Comparison of ENCODE assay signal across 8 mouse cellular contexts in the genomic region with DNA sequence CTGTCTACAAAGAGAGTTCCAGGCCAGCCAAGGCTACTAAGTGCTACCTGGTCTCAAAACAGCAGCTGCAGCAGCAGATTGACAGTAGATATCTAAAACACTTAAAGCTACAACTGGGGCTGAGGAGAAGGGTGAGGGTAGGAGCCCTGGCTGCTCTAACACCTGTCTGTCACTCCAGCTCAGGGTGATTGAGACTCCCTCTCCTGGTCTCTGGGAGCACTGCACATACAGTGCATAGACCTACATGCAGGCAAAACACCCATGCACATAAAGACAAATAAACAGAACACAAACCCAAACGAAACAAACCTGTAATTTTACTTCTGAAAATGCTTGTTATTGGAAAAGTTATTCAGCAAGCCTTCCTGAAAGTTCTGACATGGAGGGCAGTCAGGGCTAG.
DNase-seq lines count a peak whose midpoint lies in the region; ATAC-seq and TF ChIP-seq lines count a peak whose summit lies in the region.

No protein-coding gene starts in this region.

- no peak overlapping the region for H3K4me3 ChIP-seq in heart, postnatal 0 days (ENCODE audit: low read depth, low read length)
- H3K4me3 ChIP-seq in small intestine, adult 2 months (ENCODE audit: low read depth, low read length), result no peak overlapping the region

- DNase-seq in heart, postnatal 0 days (ENCODE audit: low spot score), result no peak
- no peak for DNase-seq in heart, adult 9 months (ENCODE audit: low spot score in 2 of 2)
- DNase-seq in CD4-positive, CD25-positive, alpha-beta regulatory T cell, adult 2 months (ENCODE audit: low read depth, low spot score), result peak; percentile 82
- DNase-seq in ZHBTc4 (ENCODE audit: low read depth, low spot score), result peak; percentile 71
- DNase-seq in kidney, postnatal 10 days, result peak; percentile 49
- DNase-seq in right cerebral cortex, postnatal 14 days, result no peak
- no peak for DNase-seq in Muller cell, postnatal 12 days (ENCODE audit: inconsistent ontology term)

- WGBS in heart, postnatal 0 days, result 71% methylated on average over 1 of the region's 1 CpGs
- WGBS in small intestine, adult 2 months, result 62% methylated on average over 1 of the region's 1 CpGs

- H3K9me3 ChIP-seq in heart, postnatal 0 days (replicated peaks; ENCODE audit: control insufficient read depth, low read length), result no peaks in the 10 kb centered on the region

- no peak overlapping the region for H3K9ac ChIP-seq in heart, postnatal 0 days (replicated peaks; ENCODE audit: low read depth, low read length)

- H3K27ac ChIP-seq in heart, postnatal 0 days (ENCODE audit: low read depth), result peak overlapping the region; percentile 72; the same call in 1 of the 2 replicates
- H3K27ac ChIP-seq in small intestine, adult 2 months (ENCODE audit: insufficient read depth, low read depth, low read length), result no peak overlapping the region

- TF ChIP-seq CTCF in heart, postnatal 0 days (IDR thresholded peaks at IDR 0.05; ENCODE audit: low read depth), result peak; percentile 59
- peak; percentile 53; the same call in 1 of the 2 replicates for TF ChIP-seq CTCF in small intestine, adult 2 months (IDR thresholded peaks at IDR 0.05; ENCODE audit: extremely low read depth, insufficient read length, insufficient replicate concordance, low read depth, low read length)

- no peak for TF ChIP-seq EP300 in heart, postnatal 0 days (IDR thresholded peaks at IDR 0.05; ENCODE audit: low read depth)

- no peaks in the 10 kb centered on the region for H3K27me3 ChIP-seq in heart, postnatal 0 days (ENCODE audit: control insufficient read depth, insufficient read depth, low read length)
- H3K27me3 ChIP-seq in small intestine, adult 2 months (ENCODE audit: control insufficient read depth, insufficient read depth, low read length), result no peaks in the 10 kb centered on the region

- no peak for ATAC-seq in heart, postnatal 0 days (ENCODE audit: insufficient read depth, low read depth)

- H3K4me2 ChIP-seq in heart, postnatal 0 days (ENCODE audit: low read depth, low read length), result no peak overlapping the region

- TF ChIP-seq POLR2A in small intestine, adult 2 months (IDR thresholded peaks at IDR 0.05; ENCODE audit: low read depth, low read length), result no peak

- peaks cover 90% of the 10 kb centered on the region for H3K36me3 ChIP-seq in heart, postnatal 0 days (replicated peaks; ENCODE audit: control insufficient read depth, insufficient read depth, low read length)
- peaks cover 56% of the 10 kb centered on the region for H3K36me3 ChIP-seq in small intestine, adult 2 months (ENCODE audit: control insufficient read depth, insufficient read depth, low read length)

- H3K4me1 ChIP-seq in heart, postnatal 0 days (ENCODE audit: control insufficient read depth, insufficient read depth), result no peaks in the 10 kb centered on the region
- H3K4me1 ChIP-seq in small intestine, adult 2 months (ENCODE audit: control insufficient read depth, insufficient read depth, insufficient read length, low read length), result no peaks in the 10 kb centered on the region

Comparison
In these comparisons a context has a peak if more than half of its experiments do, and no peak if none do; other contexts are left out.
1. DNase-seq: peak in CD4-positive, CD25-positive, alpha-beta regulatory T cell, adult 2 months (single experiment), ZHBTc4 (single experiment) and kidney, postnatal 10 days (single experiment); none in heart, postnatal 0 days (single experiment), heart, adult 9 months (0 of 2), right cerebral cortex, postnatal 14 days (single experiment) and Muller cell, postnatal 12 days (single experiment).